Comparison of ENCODE assay signal across 14 mouse cellular contexts in the genomic region with DNA sequence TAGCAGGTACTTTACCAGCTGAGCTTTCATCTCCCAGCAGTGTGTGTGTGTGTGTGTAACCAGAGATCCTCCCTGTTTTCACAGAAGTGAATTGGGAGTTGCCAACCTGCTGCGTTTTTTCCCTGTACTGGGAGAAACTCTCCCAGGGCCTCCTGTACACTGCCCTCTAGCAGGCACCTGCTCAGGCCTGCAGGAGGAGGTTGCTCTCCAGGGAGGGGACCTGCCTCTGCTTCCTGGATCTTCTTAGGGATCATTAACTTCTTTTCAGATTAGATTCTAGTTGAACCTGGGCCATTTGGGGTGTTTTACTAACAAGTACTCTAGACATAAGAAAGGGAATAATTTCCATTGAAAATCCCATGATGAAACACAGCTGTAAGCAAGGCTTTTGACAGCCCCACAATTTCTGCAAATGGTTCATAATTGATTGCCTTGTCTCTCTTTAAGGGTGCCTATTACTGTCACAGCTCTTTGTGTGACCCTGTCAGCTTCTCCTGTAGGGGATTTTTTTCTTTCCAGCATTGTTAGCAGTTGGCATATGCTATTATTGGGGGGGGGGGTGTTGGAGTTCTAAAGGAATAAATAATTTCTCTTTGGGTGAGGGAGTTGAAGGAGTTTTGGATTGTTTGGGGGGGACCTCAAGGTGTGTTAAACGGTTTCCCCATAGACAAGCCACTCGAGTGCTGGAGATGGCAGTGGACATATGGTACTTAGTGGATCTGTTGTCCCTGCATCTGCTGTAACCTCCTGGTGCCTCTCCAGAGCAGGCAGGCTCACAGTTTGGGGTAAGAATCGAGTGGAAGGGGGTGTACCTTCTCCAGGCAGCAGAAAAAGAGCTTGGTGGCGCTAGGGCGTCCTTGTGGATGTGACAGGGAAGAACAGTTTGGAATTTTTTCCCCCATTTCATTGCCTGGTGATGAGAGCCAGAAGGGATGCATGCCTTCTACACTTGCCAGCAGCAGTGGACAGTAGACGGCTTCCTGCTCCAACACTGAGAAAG. TPM values are rescaled to one million over a fixed set of nuclear protein-coding genes. Genes with fewer than 3 reads are reported as not detected.
DNase-seq lines count a peak whose midpoint lies in the region; TF ChIP-seq lines count a peak whose summit lies in the region.
"Had no signal": no experiment of that assay in that cellular context is flagged by ENCODE, and none has a peak within 500 bp of the region (broad histone marks: within the 10 kb centered on the region; RNA-seq: fewer than 3 reads in every experiment).

No protein-coding gene starts in this region.

- H3K4me3 ChIP-seq in lung, adult 2 months (replicated peaks; ENCODE audit: extremely low read depth, low read depth, low read length) = no peak overlapping the region
- H3K4me3 ChIP-seq: heart, embryonic 15.5 days; lung, embryonic 15.5 days; myocyte had no signal

- WGBS in lung, adult 2 months = 60% methylated on average over 7 of the region's 7 CpGs

- TF ChIP-seq CTCF in lung, adult 2 months (IDR thresholded peaks at IDR 0.05; ENCODE audit: insufficient read depth, low read length) = no peak

- no peak for TF ChIP-seq POLR2A in lung, adult 2 months (IDR thresholded peaks at IDR 0.05; ENCODE audit: borderline replicate concordance, extremely low read depth, low read depth, low read length)

- no peaks in the 10 kb centered on the region for H3K4me1 ChIP-seq in lung, adult 2 months (ENCODE audit: control insufficient read depth, insufficient read depth, low read length)
- H3K4me1 ChIP-seq: heart, embryonic 15.5 days; lung, embryonic 15.5 days had no signal

- DNase-seq in kidney, adult 9 months = peak; percentile 16
- DNase-seq in kidney, adult 11 months = no peak
- peak; percentile 94 for DNase-seq in brain, adult 2 months (ENCODE audit: low read depth, low spot score)
- peak; percentile 46 to 66 for DNase-seq in cerebellum, postnatal 10 days
- peak; percentile 37 to 42 for DNase-seq in layer of hippocampus, adult 8-10 months (ENCODE audit: low spot score in 2 of 2)
- no peak for DNase-seq in urinary bladder, postnatal 25 days (ENCODE audit: low spot score)
- DNase-seq in lung, postnatal 36 days = no peak
- no peak for DNase-seq in lung, adult 2 months
- DNase-seq: thymus, postnatal 4 days had no signal

RNA-seq across cellular contexts. Expression of a gene that starts 50.5 kb away (rescaled TPM):
- total RNA-seq in layer of hippocampus, adult 8-10 months (2022) = not detected
- 0.28 TPM in 1 of 2 replicates, not detected in the other for polyA plus RNA-seq in lung, adult 2 months (2012; rRNA removed)
- total RNA-seq: common myeloid progenitor, adult 5-6 weeks; layer of hippocampus, postnatal 25 days had no signal

Comparison
In these comparisons a context has a peak if more than half of its experiments do, and no peak if none do; other contexts are left out.
1. DNase-seq: peak in kidney, adult 9 months (single experiment), brain, adult 2 months (single experiment), cerebellum, postnatal 10 days (2 of 2) and layer of hippocampus, adult 8-10 months (2 of 2); none in kidney, adult 11 months (single experiment), urinary bladder, postnatal 25 days (single experiment), lung, postnatal 36 days (single experiment) and lung, adult 2 months (single experiment).